Mouse (Mus musculus) CD4-positive helper T cell, adult 2 months (primary cell): ENCODE measurements around the gene AC161166.1.
"Not testable (repeated sequence)": the region's sequence is repeated elsewhere in the genome, so short reads cannot be mapped to it uniquely, and the experiment has no call there.

ENCODE experiments used
- DNase-seq: peaks from one replicate; pipeline ENCODE4 v3.0.0-alpha.2; 2012; ENCODE audit warnings: low read depth, missing footprints, low spot score

Gene AC161166.1

GRCm38 (mm10) chr7:24525686-24526420 lies 13.6 kb upstream of the AC161166.1 start:
- no peak for DNase-seq

GRCm38 (mm10) chr7:24524978-24525377 lies 12.7 kb upstream of the AC161166.1 start:
- no peak for DNase-seq

- DNase-seq = no peak
Observed at GRCm38 (mm10) chr7:24523723-24524122, 11.5 kb upstream of the AC161166.1 start.

- DNase-seq = no peak
Observed at GRCm38 (mm10) chr7:24522805-24523204, 10.6 kb upstream of the AC161166.1 start.

GRCm38 (mm10) chr7:24520054-24520453 lies 7.8 kb upstream of the AC161166.1 start:
- DNase-seq = not testable (repeated sequence)

GRCm38 (mm10) chr7:24519130-24519529 lies 6.9 kb upstream of the AC161166.1 start:
- DNase-seq = no peak

- DNase-seq = no peak
Observed at GRCm38 (mm10) chr7:24517654-24518053, 5.4 kb upstream of the AC161166.1 start.

GRCm38 (mm10) chr7:24517077-24517476 lies 4.8 kb upstream of the AC161166.1 start:
- DNase-seq = no peak

- not testable (repeated sequence) for DNase-seq
Observed at GRCm38 (mm10) chr7:24516319-24516718, 4.1 kb upstream of the AC161166.1 start.

- no peak for DNase-seq
Observed at GRCm38 (mm10) chr7:24507726-24508114, 4.5 kb downstream of the AC161166.1 start.

- peak; percentile 60 for DNase-seq
Observed at GRCm38 (mm10) chr7:24506838-24507725, 5.2 kb downstream of the AC161166.1 start, which contains the start of gene Zfp428. Gene Zfp428 (plus strand): TSS chr7:24507006.

GRCm38 (mm10) chr7:24506476-24506837 lies 5.8 kb downstream of the AC161166.1 start:
- no peak for DNase-seq

- DNase-seq = no peak
Observed at GRCm38 (mm10) chr7:24506065-24506459, 6.2 kb downstream of the AC161166.1 start.

- DNase-seq = no peak
Observed at GRCm38 (mm10) chr7:24505447-24506064, 6.7 kb downstream of the AC161166.1 start.

- no peak for DNase-seq
Observed at GRCm38 (mm10) chr7:24504868-24505267, 7.4 kb downstream of the AC161166.1 start.

- DNase-seq = no peak
Observed at GRCm38 (mm10) chr7:24504004-24504403, 8.3 kb downstream of the AC161166.1 start.

- DNase-seq = no peak
Observed at GRCm38 (mm10) chr7:24501492-24501891, 10.8 kb downstream of the AC161166.1 start.

- peak; percentile 47 for DNase-seq
Observed at GRCm38 (mm10) chr7:24500929-24501328, 11.3 kb downstream of the AC161166.1 start.

- no peak for DNase-seq
Observed at GRCm38 (mm10) chr7:24499856-24500577, 12.2 kb downstream of the AC161166.1 start.

GRCm38 (mm10) chr7:24488303-24488702 lies 24.0 kb downstream of the AC161166.1 start:
- no peak for DNase-seq

GRCm38 (mm10) chr7:24487403-24487802 lies 24.9 kb downstream of the AC161166.1 start:
- no peak for DNase-seq
